Mouse (Mus musculus) intestine, embryonic 14.5 days (tissue): ENCODE measurements around the gene Vwce. TPM values are rescaled to one million over a fixed set of nuclear protein-coding genes. Genes with fewer than 3 reads are reported as not detected.

Experiments
- ATAC-seq: fragments of 200-750 bp; cut with Nextera tagmentation; replicated peaks from 2 replicates; pipeline ENCODE4 v1.8.0; 2017; ENCODE audit warnings: low read depth, moderate number of reproducible peaks, moderate TSS enrichment, moderate library complexity; ENCODE audit not compliant: low FRiP score, low TSS enrichment
- DNase-seq: peaks from one replicate; pipeline ENCODE4 v3.0.0-alpha.2; 2018; ENCODE audit warnings: low spot score
- H3K27ac ChIP-seq: fragments of 300-500 bp; sonication (generic); 2 replicates; pipeline ENCODE4 v1.5.1; 2014; ENCODE audit warnings: low read depth, mild to moderate bottlenecking, control low read depth
- H3K27me3 ChIP-seq: fragments of 300-500 bp; sonication (generic); replicated peaks from 2 replicates; pipeline ENCODE4 v1.6.1; 2014; ENCODE audit warnings: low read length, control low read depth; ENCODE audit not compliant: control insufficient read depth, insufficient read depth
- H3K36me3 ChIP-seq: fragments of 300-500 bp; sonication (generic); 2 replicates; pipeline ENCODE4 v1.6.1; 2014; ENCODE audit warnings: low read length, control low read depth; ENCODE audit not compliant: control insufficient read depth, insufficient read depth
- H3K4me1 ChIP-seq: fragments of 300-500 bp; sonication (generic); replicated peaks from 2 replicates; pipeline ENCODE4 v1.6.1; 2014; ENCODE audit warnings: low read length, control low read depth, mixed read lengths; ENCODE audit not compliant: control insufficient read depth, insufficient read depth
- H3K4me2 ChIP-seq: fragments of 300-500 bp; sonication (generic); 2 replicates; pipeline ENCODE4 v1.6.1; 2014; ENCODE audit warnings: low read length
- H3K4me3 ChIP-seq: fragments of 300-500 bp; sonication (generic); 2 replicates; pipeline ENCODE4 v1.5.1; 2014; ENCODE audit warnings: low read depth, low read length, control low read depth, mixed read lengths
- H3K9ac ChIP-seq: fragments of 300-500 bp; sonication (generic); 2 replicates; pipeline ENCODE4 v1.6.1; 2014; ENCODE audit warnings: mild to moderate bottlenecking, low read length
- H3K9me3 ChIP-seq: fragments of 300-500 bp; sonication (generic); 2 replicates; pipeline ENCODE4 v1.6.1; 2016; ENCODE audit warnings: low read length, control low read depth; ENCODE audit not compliant: control insufficient read depth
- WGBS: fragments of 180-500 bp; shearing (Covaris S2); extraction: QIAGEN DNeasy Blood & Tissue Kit; methylation state at CpG from one replicate; pipeline ENCODE4 v1.1.7; 2014; 5-methylcytosine and 5-hydroxymethylcytosine counted together
- polyA plus RNA-seq: library from polyadenylated mRNA; unstranded; fragments of >200 nt; fragmentation: Nextera tagmentation; extraction: Ambion mirVana; gene quantifications from 2 replicates; pipeline ENCODE4 v1.2.1, GENCODE M21; 2014

The Vwce gene
- polyA plus RNA-seq, 1 experiment from 2014 or later = 2.8 TPM

GRCm38 (mm10) chr19:10602247-10602769 lies 31.7 kb upstream of the Vwce start:
- H3K4me2 ChIP-seq = peak overlapping the region; percentile 53
- H3K27me3 ChIP-seq = no peaks in the 10 kb centered on the region
- H3K27ac ChIP-seq = peak overlapping the region; percentile 92
- H3K4me1 ChIP-seq = peaks cover 21% of the 10 kb centered on the region
- peak overlapping the region; percentile 29 for H3K4me3 ChIP-seq
- peak overlapping the region; percentile 61 for H3K9ac ChIP-seq
- peaks cover 14% of the 10 kb centered on the region for H3K36me3 ChIP-seq
- ATAC-seq = 0 out of 2 replicates have a peak, but pooled peaks have one; percentile 12
- 8% methylated on average over 6 of the region's 6 CpGs for whole genome bisulfite sequencing
- DNase-seq = peak; percentile 62
- no peaks in the 10 kb centered on the region for H3K9me3 ChIP-seq

- peaks cover 19% of the 10 kb centered on the region for H3K36me3 ChIP-seq
- DNase-seq (peak; percentile 94), ATAC-seq (peak; percentile 61; the same call in 1 of the 2 replicates)
- H3K27me3 ChIP-seq = no peaks in the 10 kb centered on the region
- H3K4me2 ChIP-seq = peak overlapping the region; percentile 53
- peak overlapping the region; percentile 29 for H3K4me3 ChIP-seq
- 2% methylated on average over 9 of the region's 9 CpGs for WGBS
- H3K9me3 ChIP-seq = no peaks in the 10 kb centered on the region
- peaks cover 25% of the 10 kb centered on the region for H3K4me1 ChIP-seq
- peak overlapping the region; percentile 92 for H3K27ac ChIP-seq
- peak overlapping the region; percentile 61 for H3K9ac ChIP-seq
Measured at GRCm38 (mm10) chr19:10602787-10603186, 31.2 kb upstream of the Vwce start.

GRCm38 (mm10) chr19:10603660-10604523 lies 30.1 kb upstream of the Vwce start:
- Histone ChIP-seq H3K27me3 (no peaks in the 10 kb centered on the region), H3K27ac (0 out of 2 replicates have a peak overlapping the region, but pooled peaks have one; percentile 92), H3K9ac (peak overlapping the region; percentile 53; the same call in 1 of the 2 replicates), H3K4me3 (no peak overlapping the region), H3K4me2 (peak overlapping the region; percentile 69; the same call in 1 of the 2 replicates), H3K4me1 (peaks cover 26% of the 10 kb centered on the region), H3K36me3 (peaks cover 20% of the 10 kb centered on the region), H3K9me3 (no peaks in the 10 kb centered on the region)
- WGBS = 82% methylated on average over 18 of the region's 18 CpGs
- DNase-seq (no peak), ATAC-seq (no peak)

GRCm38 (mm10) chr19:10604534-10604933 lies 29.5 kb upstream of the Vwce start:
- H3K27ac ChIP-seq = peak overlapping the region; percentile 92
- ATAC-seq (no peak), DNase-seq (no peak)
- H3K27me3 ChIP-seq = no peaks in the 10 kb centered on the region
- WGBS = 38% methylated on average over 3 of the region's 3 CpGs
- H3K4me2 ChIP-seq = peak overlapping the region; percentile 69
- peaks cover 26% of the 10 kb centered on the region for H3K4me1 ChIP-seq
- peak overlapping the region; percentile 53 for H3K9ac ChIP-seq
- H3K36me3 ChIP-seq = peaks cover 24% of the 10 kb centered on the region
- peak overlapping the region; percentile 98 for H3K4me3 ChIP-seq
- H3K9me3 ChIP-seq = no peaks in the 10 kb centered on the region

GRCm38 (mm10) chr19:10605293-10605900 lies 28.6 kb upstream of the Vwce start, which contains the start of the genes Ddb1 and Tkfc:
TSS of gene Ddb1 (plus strand) at chr19:10605327.
TSS of gene Tkfc (minus strand) at chr19:10605654.
- Histone ChIP-seq H3K4me1 (peaks cover 26% of the 10 kb centered on the region), H3K4me3 (peak within 1 kb of the TSS; percentile 98), H3K27me3 (no peaks in the 10 kb centered on the region), H3K9me3 (no peaks in the 10 kb centered on the region), H3K4me2 (peak within 1 kb of the TSS; percentile 77), H3K36me3 (peaks cover 32% of the 10 kb centered on the region), H3K27ac (peak within 1 kb of the TSS; percentile 92), H3K9ac (peak within 1 kb of the TSS; percentile 98)
- DNase-seq = peak; percentile 98
- under 1% methylated on average over 49 of the region's 49 CpGs for WGBS
- peak; percentile 96 for ATAC-seq

GRCm38 (mm10) chr19:10605901-10606622 lies 28.0 kb upstream of the Vwce start:
- no peaks in the 10 kb centered on the region for H3K27me3 ChIP-seq
- 5% methylated on average over 20 of the region's 20 CpGs for WGBS
- H3K27ac ChIP-seq = peak overlapping the region; percentile 92
- peak overlapping the region; percentile 98 for H3K4me3 ChIP-seq
- H3K36me3 ChIP-seq = peaks cover 39% of the 10 kb centered on the region
- ATAC-seq = peak; percentile 9; the same call in 1 of the 2 replicates
- DNase-seq = no peak
- H3K9me3 ChIP-seq = no peaks in the 10 kb centered on the region
- peak overlapping the region; percentile 77 for H3K4me2 ChIP-seq
- peak overlapping the region; percentile 98 for H3K9ac ChIP-seq
- peaks cover 26% of the 10 kb centered on the region for H3K4me1 ChIP-seq

- Histone ChIP-seq H3K27me3 (no peaks in the 10 kb centered on the region), H3K9me3 (no peaks in the 10 kb centered on the region), H3K4me1 (peaks cover 20% of the 10 kb centered on the region), H3K27ac (no peak overlapping the region), H3K4me2 (no peak overlapping the region), H3K9ac (no peak overlapping the region), H3K4me3 (no peak overlapping the region), H3K36me3 (peaks cover 65% of the 10 kb centered on the region)
- no peak for ATAC-seq
- 75% methylated on average over 5 of the region's 5 CpGs for WGBS
- no peak for DNase-seq
Measured at GRCm38 (mm10) chr19:10608573-10609240, 25.3 kb upstream of the Vwce start.
